Mouse (Mus musculus): Measurements from ENCODE around the gene Plekha1.

- TF ChIP-seq POLR2A (IDR thresholded peaks at IDR 0.05; ENCODE audit: control insufficient read depth in 1 of 2, insufficient read depth in 1 of 2, low read depth in 1 of 2, low read length in 2 of 2, poor library complexity in 1 of 2) (no peak), MXI1 (IDR thresholded peaks at IDR 0.05; ENCODE audit: low read depth, low read length) (no peak), USF1 (IDR thresholded peaks at IDR 0.05; ENCODE audit: low read depth, low read length) (no peak), EP300 (IDR thresholded peaks at IDR 0.05; ENCODE audit: low read depth in 1 of 2, low read length in 2 of 2) (no peak), E2F4 (IDR thresholded peaks at IDR 0.05; ENCODE audit: borderline replicate concordance, low read depth, low read length) (no peak), CTCF (IDR thresholded peaks at IDR 0.05 in 2 of 3, conservative IDR thresholded peaks at IDR 0.05 in 1 of 3; ENCODE audit: control insufficient read depth in 1 of 3, insufficient read depth in 1 of 3, low read depth in 2 of 3, low read length in 3 of 3, poor library complexity in 1 of 3, severe bottlenecking in 1 of 3) (peak; percentile 35 to 47 (median 36); a peak in 5 of 6 replicates), HCFC1 (IDR thresholded peaks at IDR 0.05; ENCODE audit: low read depth, low read length) (no peak), MAX (IDR thresholded peaks at IDR 0.05; ENCODE audit: low read length) (no peak), POLR2AphosphoS5 (IDR thresholded peaks at IDR 0.05; ENCODE audit: borderline replicate concordance, low read depth, low read length) (no peak), JUND (IDR thresholded peaks at IDR 0.05; ENCODE audit: low read depth, low read length) (no peak), MEF2A (IDR thresholded peaks at IDR 0.05; ENCODE audit: extremely low read depth, insufficient replicate concordance, low read depth, low read length, poor library complexity, severe bottlenecking) (no peak)
Measured at GRCm38 (mm10) chr7:130930401-130930800, 64.8 kb downstream of the Plekha1 start.

Data from MEL (cell line).